Mouse (Mus musculus) hindbrain, postnatal 0 days (tissue): Measurements from ENCODE around the gene Gse1. TPM values are rescaled to one million over a fixed set of nuclear protein-coding genes. Genes with fewer than 3 reads are reported as not detected.
A peak's percentile ranks its signal among the peaks of the same experiment; 100 is the strongest.

Experiments used
- ATAC-seq: fragments of 200-750 bp; cut with Nextera tagmentation; 2 replicates; pipeline ENCODE4 v1.8.0; 2017; ENCODE audit warnings: mild to moderate bottlenecking, moderate TSS enrichment, moderate library complexity
- DNase-seq: peaks from one replicate; pipeline ENCODE4 v3.0.0-alpha.2; 2015; ENCODE audit warnings: low spot score
- H3K27ac ChIP-seq: fragments of 300-500 bp; sonication (generic); 2 replicates; pipeline ENCODE4 v1.5.1; 2014; ENCODE audit warnings: mild to moderate bottlenecking
- H3K27me3 ChIP-seq: fragments of 300-500 bp; sonication (generic); 2 replicates; pipeline ENCODE4 v1.6.1; 2014; ENCODE audit warnings: low read length, mixed read lengths; ENCODE audit not compliant: insufficient read depth
- H3K36me3 ChIP-seq: fragments of 300-500 bp; sonication (generic); 2 replicates; pipeline ENCODE4 v1.6.1; 2014; ENCODE audit warnings: low read length, mixed read lengths; ENCODE audit not compliant: insufficient read depth
- H3K4me1 ChIP-seq: fragments of 300-500 bp; sonication (generic); 2 replicates; pipeline ENCODE4 v1.6.1; 2014; ENCODE audit warnings: antibody characterized with exemption, low read length, mixed read lengths; ENCODE audit not compliant: insufficient read depth
- H3K4me2 ChIP-seq: fragments of 300-500 bp; sonication (generic); 2 replicates; pipeline ENCODE4 v1.6.1; 2014; ENCODE audit warnings: low read depth, mild to moderate bottlenecking, low read length, moderate library complexity, mixed read lengths
- H3K4me3 ChIP-seq: fragments of 300-500 bp; sonication (generic); 2 replicates; pipeline ENCODE4 v1.5.1; 2014; ENCODE audit warnings: low read length
- H3K9ac ChIP-seq: fragments of 300-500 bp; sonication (generic); replicated peaks from 2 replicates; pipeline ENCODE4 v1.6.1; 2014; ENCODE audit warnings: mild to moderate bottlenecking, low read length, moderate library complexity, mixed read lengths
- H3K9me3 ChIP-seq: fragments of 300-500 bp; sonication (generic); 2 replicates; pipeline ENCODE4 v1.6.1; 2016; ENCODE audit warnings: low read length, mixed read lengths
- CTCF ChIP-seq: IDR thresholded peaks from 2 replicates; pipeline ENCODE4 v1.5.1; 2016; ENCODE audit warnings: antibody characterized with exemption, control low read depth, low read depth
- WGBS: fragments of 180-500 bp; shearing (Covaris S2); extraction: QIAGEN DNeasy Blood & Tissue Kit; methylation state at CpG from one replicate; pipeline ENCODE4 v1.1.7; 2014; 5-methylcytosine and 5-hydroxymethylcytosine counted together
- polyA plus RNA-seq: library from polyadenylated mRNA; unstranded; fragments of >200 nt; fragmentation: Nextera tagmentation; extraction: Ambion mirVana; gene quantifications from 2 replicates; pipeline ENCODE4 v1.2.1, GENCODE M21; 2015
- total RNA-seq: library from RNA; depleted of rRNA; stranded (reverse); fragments of >200 nt; gene quantifications from 2 replicates; pipeline ENCODE4 v1.2.3, GENCODE M21; 2014

Gse1 gene
- total and polyA plus RNA-seq, 2 experiments from 2014 or later, result 13.4 to 48.3 TPM

- Histone ChIP-seq H3K27me3 (no peaks in the 10 kb centered on the region), H3K27ac (peak overlapping the region; percentile 72; the same call in 1 of the 2 replicates), H3K9me3 (no peaks in the 10 kb centered on the region), H3K36me3 (no peaks in the 10 kb centered on the region), H3K4me1 (peaks cover 14% of the 10 kb centered on the region), H3K4me2 (no peak overlapping the region), H3K4me3 (no peak overlapping the region), H3K9ac (no peak overlapping the region)
- no peak for TF ChIP-seq CTCF
- DNase-seq (no peak), ATAC-seq (no peak)
- WGBS, result 62% methylated on average over 2 of the region's 2 CpGs
Observed at GRCm38 (mm10) chr8:120471752-120472151, 243.5 kb downstream of the Gse1 start.

GRCm38 (mm10) chr8:120472230-120472629, 244.0 kb downstream of the Gse1 start:
- TF ChIP-seq CTCF, result no peak
- no peak overlapping the region for H3K9ac ChIP-seq
- H3K27ac ChIP-seq, result peak overlapping the region; percentile 72; the same call in 1 of the 2 replicates
- no peak overlapping the region for H3K4me3 ChIP-seq
- H3K36me3 ChIP-seq, result no peaks in the 10 kb centered on the region
- DNase-seq, result peak; percentile 67
- no peaks in the 10 kb centered on the region for H3K9me3 ChIP-seq
- H3K4me2 ChIP-seq, result peak overlapping the region; percentile 8; the same call in 1 of the 2 replicates
- no peak for ATAC-seq
- peaks cover 14% of the 10 kb centered on the region for H3K4me1 ChIP-seq
- no peaks in the 10 kb centered on the region for H3K27me3 ChIP-seq
- 26% methylated on average over 16 of the region's 16 CpGs for WGBS

GRCm38 (mm10) chr8:120473729-120474364, 245.6 kb downstream of the Gse1 start:
- WGBS, result 83% methylated on average over 13 of the region's 13 CpGs
- H3K4me1 ChIP-seq, result peaks cover 14% of the 10 kb centered on the region
- no peak overlapping the region for H3K4me3 ChIP-seq
- DNase-seq (no peak), ATAC-seq (no peak)
- no peak overlapping the region for H3K27ac ChIP-seq
- H3K4me2 ChIP-seq, result no peak overlapping the region
- H3K27me3 ChIP-seq, result no peaks in the 10 kb centered on the region
- no peaks in the 10 kb centered on the region for H3K36me3 ChIP-seq
- H3K9me3 ChIP-seq, result no peaks in the 10 kb centered on the region
- no peak overlapping the region for H3K9ac ChIP-seq
- no peak for TF ChIP-seq CTCF

GRCm38 (mm10) chr8:120474496-120475235, 246.4 kb downstream of the Gse1 start:
- ATAC-seq (no peak), DNase-seq (no peak)
- Histone ChIP-seq H3K9me3 (no peaks in the 10 kb centered on the region), H3K4me3 (no peak overlapping the region), H3K4me2 (no peak overlapping the region), H3K27ac (no peak overlapping the region), H3K9ac (no peak overlapping the region), H3K27me3 (no peaks in the 10 kb centered on the region), H3K36me3 (no peaks in the 10 kb centered on the region), H3K4me1 (peaks cover 14% of the 10 kb centered on the region)
- no peak for TF ChIP-seq CTCF
- 86% methylated on average over 11 of the region's 11 CpGs for WGBS

- TF ChIP-seq CTCF, result no peak
- H3K4me1 ChIP-seq, result peaks cover 14% of the 10 kb centered on the region
- no peaks in the 10 kb centered on the region for H3K9me3 ChIP-seq
- H3K27ac ChIP-seq, result no peak overlapping the region
- H3K9ac ChIP-seq, result no peak overlapping the region
- no peaks in the 10 kb centered on the region for H3K27me3 ChIP-seq
- no peak for DNase-seq
- H3K4me3 ChIP-seq, result no peak overlapping the region
- 80% methylated on average over 10 of the region's 10 CpGs for WGBS
- H3K4me2 ChIP-seq, result no peak overlapping the region
- no peaks in the 10 kb centered on the region for H3K36me3 ChIP-seq
- no peak for ATAC-seq
Observed at GRCm38 (mm10) chr8:120475462-120476201, 247.4 kb downstream of the Gse1 start.

DNA sequence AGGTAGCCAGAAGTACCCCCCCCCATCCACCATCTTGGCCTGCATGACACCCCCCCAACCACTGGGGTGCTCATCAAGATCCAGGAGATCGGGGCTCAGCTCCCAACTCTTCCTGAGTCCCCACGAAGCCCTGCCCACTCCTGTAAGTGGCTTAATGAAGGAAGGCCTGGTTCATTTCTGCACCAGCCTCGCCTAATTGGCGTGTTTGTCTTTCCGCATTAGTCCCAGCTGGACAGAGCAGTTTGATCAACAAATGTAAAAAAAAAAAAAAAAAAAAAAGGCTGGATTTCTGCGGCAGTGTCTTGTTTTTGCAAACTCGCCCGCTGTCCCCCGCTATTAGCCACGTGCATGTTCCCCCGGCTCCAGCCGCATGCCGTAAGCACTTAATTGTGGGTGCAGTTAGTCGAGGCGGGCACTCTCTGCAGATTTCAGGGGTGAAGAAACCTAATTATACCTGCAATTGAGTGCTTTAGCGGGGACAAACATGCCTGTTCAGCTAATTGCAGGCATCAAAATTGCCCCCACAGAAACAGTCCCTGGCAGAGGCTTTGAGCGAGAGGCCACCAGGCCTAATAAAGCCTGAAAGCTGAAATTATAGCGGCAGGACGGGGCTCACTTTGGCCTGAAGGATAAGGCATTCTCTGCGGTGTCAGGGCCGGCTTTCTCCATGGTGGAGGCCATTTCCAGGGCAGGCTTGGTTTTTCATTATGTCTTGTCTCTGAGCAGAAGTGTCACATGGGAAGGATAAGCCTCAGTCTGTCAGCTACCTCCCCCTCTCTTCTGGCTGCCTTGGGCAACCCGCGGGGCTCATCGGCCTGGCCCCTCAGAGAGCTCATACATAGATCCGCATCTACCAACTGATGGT, 248.7 kb downstream of the Gse1 start:
- DNase-seq, result no peak
- Histone ChIP-seq H3K4me3 (no peak overlapping the region), H3K9me3 (no peaks in the 10 kb centered on the region), H3K27me3 (no peaks in the 10 kb centered on the region), H3K27ac (0 out of 2 replicates have a peak overlapping the region, but pooled peaks have one; percentile 38), H3K4me1 (peaks cover 16% of the 10 kb centered on the region), H3K4me2 (no peak overlapping the region), H3K36me3 (no peaks in the 10 kb centered on the region), H3K9ac (no peak overlapping the region)
- TF ChIP-seq CTCF, result no peak
- no peak for ATAC-seq
- 42% methylated on average over 25 of the region's 25 CpGs for WGBS
